Mouse (Mus musculus): ENCODE data around the gene Mybbp1a. TPM values are rescaled to one million over a fixed set of nuclear protein-coding genes. Genes with fewer than 3 reads are reported as not detected.

The Mybbp1a gene
- total and polyA plus RNA-seq, 3 experiments = 344 to 3,394 (median 602) TPM

DNA sequence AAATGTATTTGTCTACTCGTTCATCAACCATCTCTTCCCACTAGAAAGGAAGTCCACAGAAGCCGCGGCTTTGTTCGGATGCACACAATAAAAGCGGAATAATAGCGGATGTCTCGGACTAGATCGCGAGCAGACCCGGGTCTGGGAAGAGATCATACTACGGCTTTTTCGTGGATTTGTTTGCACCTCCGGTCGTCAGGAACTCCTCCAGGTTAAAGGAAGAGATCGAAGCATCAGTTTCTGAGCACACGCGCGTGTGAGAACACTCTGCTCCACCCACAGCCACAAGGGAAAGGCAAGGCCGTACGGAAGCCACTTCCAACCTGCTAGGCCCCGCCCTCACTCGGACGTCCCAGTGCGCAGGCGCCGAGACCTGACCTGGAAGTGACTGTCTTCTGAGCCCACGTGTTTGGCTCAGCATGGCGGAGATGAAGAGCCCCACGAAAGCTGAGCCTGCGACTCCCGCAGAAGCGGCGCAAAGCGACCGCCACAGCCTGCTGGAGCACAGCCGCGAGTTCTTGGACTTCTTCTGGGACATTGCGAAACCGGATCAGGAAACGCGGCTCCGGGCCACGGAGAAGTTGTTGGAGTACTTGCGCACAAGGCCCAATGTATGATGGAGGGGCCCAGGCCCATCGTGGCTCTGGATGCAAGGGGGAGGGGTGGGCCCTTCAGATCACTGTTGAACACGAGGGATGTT lies at the start of gene Mybbp1a (continued):
- no peak for TF ChIP-seq E2F4 (IDR thresholded peaks at IDR 0.05; ENCODE audit: borderline replicate concordance, low read depth, low read length)
- no peak for TF ChIP-seq MYB (IDR thresholded peaks at IDR 0.05; ENCODE audit: low read depth, low read length)
- peak; percentile 84 for TF ChIP-seq POLR2AphosphoS2 (IDR thresholded peaks at IDR 0.05; ENCODE audit: low read length)
- TF ChIP-seq RAD21 (IDR thresholded peaks at IDR 0.05; ENCODE audit: low read depth, low read length) = no peak
- TF ChIP-seq POLR2A (IDR thresholded peaks at IDR 0.05; ENCODE audit: control insufficient read depth in 1 of 2, insufficient read depth in 1 of 2, low read depth in 1 of 2, low read length in 2 of 2, poor library complexity in 1 of 2) = peak; percentile 65 to 92; a peak in 3 of 4 replicates

DNA sequence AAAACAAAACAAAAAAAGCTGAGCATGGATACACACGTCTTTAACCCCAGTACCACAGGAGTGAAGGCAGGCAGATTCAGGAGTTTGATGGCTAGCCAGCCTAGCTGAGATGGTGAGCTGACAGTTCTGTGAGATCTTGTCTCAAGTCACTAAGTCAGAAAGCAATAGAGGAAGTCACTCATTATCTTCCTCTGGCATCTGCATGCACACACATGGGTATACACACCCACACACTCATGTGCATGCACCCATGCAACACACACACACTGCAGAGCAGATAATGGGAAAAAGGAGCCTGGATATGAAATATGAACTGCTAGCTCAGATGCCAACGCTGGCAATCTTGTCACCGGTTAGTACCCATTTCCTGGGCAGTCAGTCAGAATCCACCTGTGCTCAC lies 47.9 kb upstream of the Mybbp1a start:
- peak; percentile 94 for TF ChIP-seq GATA1 (IDR thresholded peaks at IDR 0.05; ENCODE audit: low read depth, low read length)
- peak; percentile 78 for TF ChIP-seq MYC (IDR thresholded peaks at IDR 0.05; ENCODE audit: low read depth, low read length)
- no peak for TF ChIP-seq GABPA (IDR thresholded peaks at IDR 0.05; ENCODE audit: low read depth, low read length)
- TF ChIP-seq MAX (IDR thresholded peaks at IDR 0.05; ENCODE audit: low read length) = peak; percentile 77
- TF ChIP-seq USF1 (IDR thresholded peaks at IDR 0.05; ENCODE audit: low read depth, low read length) = no peak
- no peak for TF ChIP-seq ELF1 (IDR thresholded peaks at IDR 0.05; ENCODE audit: low read depth, low read length)
- peak; percentile 86 for TF ChIP-seq ETS1 (IDR thresholded peaks at IDR 0.05; ENCODE audit: low read depth, low read length)
- peak; percentile 77 to 92 for TF ChIP-seq EP300 (IDR thresholded peaks at IDR 0.05; ENCODE audit: low read depth in 1 of 2, low read length in 2 of 2)
- TF ChIP-seq MYB (IDR thresholded peaks at IDR 0.05; ENCODE audit: low read depth, low read length) = no peak
- TF ChIP-seq TCF12 (IDR thresholded peaks at IDR 0.05; ENCODE audit: low read depth, low read length) = peak; percentile 79; the same call in 1 of the 2 replicates
- peak; percentile 67 for TF ChIP-seq SIN3A (IDR thresholded peaks at IDR 0.05; ENCODE audit: low read length)
- peak; percentile 82 for TF ChIP-seq MXI1 (IDR thresholded peaks at IDR 0.05; ENCODE audit: low read depth, low read length)
- TF ChIP-seq BHLHE40 (IDR thresholded peaks at IDR 0.05; ENCODE audit: borderline replicate concordance, low read depth, low read length) = peak; percentile 85
- TF ChIP-seq TAL1 (IDR thresholded peaks at IDR 0.05; ENCODE audit: low read length) = peak; percentile 60
- no peak for TF ChIP-seq CTCF (IDR thresholded peaks at IDR 0.05 in 2 of 3, conservative IDR thresholded peaks at IDR 0.05 in 1 of 3; ENCODE audit: control insufficient read depth in 1 of 3, insufficient read depth in 1 of 3, low read depth in 2 of 3, low read length in 3 of 3, poor library complexity in 1 of 3, severe bottlenecking in 1 of 3)
- peak; percentile 66 for TF ChIP-seq RCOR1 (IDR thresholded peaks at IDR 0.05; ENCODE audit: low read depth, low read length)
- no peak overlapping the region for H3K27ac ChIP-seq (ENCODE audit: control insufficient read depth, low read depth, low read length)
- no peaks in the 10 kb centered on the region for H3K9me3 ChIP-seq (replicated peaks; ENCODE audit: insufficient read depth, low read length)
- peak; percentile 79 for DNase-seq (ENCODE audit: low read depth, low spot score)
- H3K27me3 ChIP-seq (ENCODE audit: control insufficient read depth in 1 of 2, insufficient read depth in 2 of 2, low read length in 2 of 2) = no peaks in the 10 kb centered on the region
- no peak overlapping the region for H3K4me3 ChIP-seq (ENCODE audit: control insufficient read depth in 1 of 2, insufficient read depth in 1 of 2, low read depth in 2 of 2, low read length in 2 of 2)
- peaks cover 12 to 37% of the 10 kb centered on the region in 2 experiments for H3K4me1 ChIP-seq (ENCODE audit: control insufficient read depth in 1 of 2, insufficient read depth in 2 of 2, low read length in 2 of 2)
- no peaks in the 10 kb centered on the region for H3K79me2 ChIP-seq (ENCODE audit: control insufficient read depth, insufficient read depth, low read length, poor library complexity)
- no peak overlapping the region for H3K9ac ChIP-seq (ENCODE audit: control insufficient read depth, low read depth, low read length, poor library complexity, severe bottlenecking)
- H3K36me3 ChIP-seq (ENCODE audit: control insufficient read depth in 1 of 2, insufficient read depth in 2 of 2, low read length in 2 of 2) = peaks cover 0 to 17% of the 10 kb centered on the region in 2 experiments; a peak in 2 of 4 replicates

Measured in MEL (cell line).